Mouse (Mus musculus): ENCODE measurements around the gene Gm17657.

The Gm17657 gene

GRCm38 (mm10) chr17:29485336-29486233 is 63.9 kb downstream of the Gm17657 start:
- DNase-seq (ENCODE audit: low read depth) = peak; percentile 53

GRCm38 (mm10) chr17:29484431-29484830 is 65.0 kb downstream of the Gm17657 start:
- DNase-seq (ENCODE audit: low read depth) = no peak

GRCm38 (mm10) chr17:29483282-29483681 is 66.2 kb downstream of the Gm17657 start:
- no peak for DNase-seq (ENCODE audit: low read depth)

DNA sequence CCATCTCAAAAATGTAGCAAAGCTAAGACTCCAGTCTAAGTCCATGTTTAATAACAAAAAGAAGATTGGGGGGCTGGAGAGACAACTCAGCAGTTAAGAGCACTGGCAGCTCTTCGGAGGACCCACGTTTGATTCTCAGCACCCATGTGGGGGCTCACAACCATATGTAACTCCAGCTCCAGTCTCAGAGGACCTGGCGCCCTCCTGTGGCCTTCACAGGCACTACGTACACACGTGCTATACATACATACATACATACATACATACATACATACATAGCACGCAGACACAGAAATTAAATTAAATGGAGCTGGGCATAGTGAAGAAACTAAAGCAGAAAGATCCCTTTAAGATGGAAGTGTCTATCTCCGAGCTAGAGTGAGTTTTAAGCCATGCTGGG is 66.8 kb downstream of the Gm17657 start:
- no peak for DNase-seq (ENCODE audit: low read depth)

DNA sequence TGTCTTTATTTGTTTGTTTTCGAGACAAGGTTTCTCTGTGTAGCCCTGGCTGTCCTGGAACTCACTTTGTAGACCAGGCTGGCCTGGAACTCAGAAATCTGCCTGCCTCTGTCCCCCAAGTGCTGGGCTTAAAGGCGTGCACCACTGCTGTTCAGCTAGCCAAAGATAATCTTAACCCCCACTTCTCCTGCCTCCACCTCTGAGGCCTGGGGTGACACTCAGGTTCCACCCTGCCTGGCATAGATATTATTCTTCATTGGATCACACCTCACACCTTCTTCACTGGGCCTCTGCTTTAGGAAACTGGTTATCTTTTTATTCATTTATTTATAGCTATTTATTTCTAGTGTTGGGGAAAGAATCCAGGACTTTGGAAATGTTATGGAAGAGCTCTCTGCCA is 69.2 kb downstream of the Gm17657 start:
- no peak for DNase-seq (ENCODE audit: low read depth)

DNA sequence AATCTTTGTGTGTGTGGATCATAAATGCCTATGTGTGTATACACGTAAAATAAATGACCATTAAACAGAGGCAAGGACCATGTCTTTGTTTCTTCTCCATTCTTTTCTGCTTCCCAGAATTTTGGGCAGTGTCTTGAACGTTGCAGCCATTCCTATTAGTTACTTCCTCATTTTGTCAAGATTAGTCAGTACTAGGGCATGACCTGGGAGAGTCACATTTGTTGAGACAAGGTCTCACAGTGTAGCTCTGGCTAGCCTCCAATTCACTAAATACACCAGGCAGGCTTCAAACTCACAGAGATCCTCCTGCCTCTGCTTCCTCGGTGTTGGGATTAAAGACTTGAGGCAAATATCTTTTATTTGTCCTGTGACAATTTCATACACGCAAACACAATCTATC is 71.2 kb downstream of the Gm17657 start:
- DNase-seq (ENCODE audit: low read depth) = peak; percentile 66

- DNase-seq (ENCODE audit: low read depth) = no peak
Measured at GRCm38 (mm10) chr17:29477357-29477756, 72.1 kb downstream of the Gm17657 start.

DNA sequence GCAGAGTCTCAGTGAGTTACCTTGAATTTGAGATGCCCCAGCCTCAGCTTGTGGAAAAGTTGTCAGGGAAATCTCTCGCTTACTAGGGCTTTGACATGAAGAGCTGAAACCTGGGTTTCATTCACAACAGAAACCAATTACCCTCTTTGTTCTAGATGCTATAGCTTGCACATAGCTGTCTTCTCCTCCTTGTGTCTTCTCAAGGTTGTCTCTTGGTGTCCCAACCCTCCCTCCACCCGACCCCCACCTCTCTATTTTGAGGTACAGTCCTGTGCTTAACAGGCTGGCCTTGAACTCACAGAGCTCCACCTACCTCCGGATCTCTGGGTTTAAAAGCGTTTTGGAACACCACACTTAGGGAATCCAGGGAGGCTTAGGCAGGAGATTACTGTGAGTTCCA is 73.0 kb downstream of the Gm17657 start:
- no peak for DNase-seq (ENCODE audit: low read depth)

- DNase-seq (ENCODE audit: low read depth) = no peak
Measured at GRCm38 (mm10) chr17:29475142-29475541, 74.3 kb downstream of the Gm17657 start.

DNA sequence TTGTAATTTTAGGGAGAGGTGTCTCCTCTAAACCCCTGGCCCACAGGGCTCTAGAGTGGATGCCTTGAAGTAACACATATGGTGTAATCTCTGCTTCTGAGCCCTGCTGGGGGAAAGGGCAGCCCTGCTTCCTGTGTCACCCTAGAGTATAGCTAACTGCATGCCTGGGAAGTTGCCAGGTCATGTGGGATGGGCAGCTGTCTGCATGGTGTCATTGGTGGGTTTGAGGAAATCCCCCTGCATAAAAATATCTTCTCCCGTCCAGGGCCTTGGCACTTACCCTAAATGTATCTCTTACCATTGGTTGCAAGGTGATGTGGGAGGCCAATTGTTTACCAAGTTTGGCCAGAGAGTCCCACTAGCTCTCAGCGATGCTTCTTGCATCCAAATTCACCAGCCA is 75.4 kb downstream of the Gm17657 start:
- no peak for DNase-seq (ENCODE audit: low read depth)

DNA sequence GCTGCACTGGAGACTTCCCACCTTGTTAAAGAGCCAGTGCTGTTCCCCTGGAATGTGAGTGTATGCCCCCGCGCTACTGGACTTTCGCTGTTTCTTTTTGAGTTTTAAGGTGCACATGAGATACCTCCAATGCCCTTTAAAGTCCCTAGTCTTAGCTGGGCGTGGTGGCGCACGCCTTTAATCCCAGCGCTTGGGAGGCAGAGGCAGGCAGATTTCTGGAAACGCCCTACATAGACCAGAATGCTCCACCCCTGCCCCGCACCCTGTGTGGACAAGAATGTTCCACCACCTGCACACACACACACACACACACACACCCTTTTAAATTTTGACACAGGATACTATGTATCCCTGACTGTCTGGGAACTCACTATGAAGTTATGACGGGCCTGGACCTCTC is 76.0 kb downstream of the Gm17657 start:
- DNase-seq (ENCODE audit: low read depth) = no peak

Measured in 416B (cell line).